Mouse (Mus musculus): ENCODE results near the gene Rbfox2.

DNA sequence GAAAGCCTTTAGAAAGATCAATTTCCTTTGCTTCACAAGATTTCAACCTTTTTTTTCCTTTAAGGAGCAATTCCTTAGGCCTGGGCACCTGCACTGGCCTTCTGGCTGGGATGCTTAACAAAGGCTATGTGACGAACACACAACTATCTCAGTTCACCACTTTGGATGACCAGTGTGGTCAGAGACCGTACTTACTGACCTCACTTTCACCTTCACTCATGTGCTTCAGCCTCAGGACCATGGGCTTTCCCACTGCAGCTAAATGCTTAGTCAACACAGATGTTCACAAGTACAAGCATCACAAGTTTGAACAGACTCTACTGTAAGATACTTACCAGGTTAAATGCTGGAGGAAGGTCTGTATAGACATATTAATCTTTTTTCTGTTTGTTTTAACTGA is 194.4 kb downstream of the Rbfox2 start:
- TF ChIP-seq CTCF (IDR thresholded peaks at IDR 0.05; ENCODE audit: extremely low read depth, insufficient read depth, low read length) (no peak), POLR2A (IDR thresholded peaks at IDR 0.05; ENCODE audit: extremely low read depth, insufficient read depth, low read length) (no peak)

All from cortical plate, adult 2 months (tissue).